Mouse (Mus musculus): ENCODE measurements at regions not wholly inside any gene's neighbourhood (a gene's known extent, or its start where the extent isn't known, plus 50 kb on each side); places are given as distances from the start of the nearest gene placed in this dataset.

GRCm38 (mm10) chr14:80789131-80789530, 805.2 kb downstream of the Olfm4 start:
- DNase-seq (ENCODE audit: low spot score), result no peak

- no peak for DNase-seq (ENCODE audit: low spot score)
Measured at GRCm38 (mm10) chr14:80799370-80799959, 815.6 kb downstream of the Olfm4 start.

DNA sequence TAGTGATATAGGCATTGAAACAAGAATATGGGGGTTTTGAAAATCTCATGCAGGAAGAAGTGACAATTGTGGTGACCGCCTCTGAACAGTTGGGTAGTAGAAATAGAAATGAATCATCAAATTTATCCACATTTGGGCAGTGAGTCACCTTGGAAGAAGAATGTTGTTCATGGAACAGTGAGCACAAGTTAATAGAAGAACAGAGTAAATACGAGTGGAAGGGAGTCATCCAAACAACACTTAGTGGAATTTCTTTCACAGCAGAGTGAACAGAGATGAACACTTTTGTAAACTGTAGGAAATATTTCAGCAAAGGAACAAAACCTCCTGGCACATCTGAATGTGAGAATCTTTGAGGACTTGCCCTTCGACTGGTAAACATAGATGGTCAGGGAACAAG, 846.6 kb downstream of the Olfm4 start:
- DNase-seq (ENCODE audit: low spot score), result no peak

- DNase-seq (ENCODE audit: low spot score), result no peak
Measured at GRCm38 (mm10) chr14:80844550-80844949, 860.7 kb downstream of the Olfm4 start.

- peak; percentile 50 for DNase-seq (ENCODE audit: low spot score)
Measured at GRCm38 (mm10) chr14:80845576-80846269, 861.8 kb downstream of the Olfm4 start.

DNA sequence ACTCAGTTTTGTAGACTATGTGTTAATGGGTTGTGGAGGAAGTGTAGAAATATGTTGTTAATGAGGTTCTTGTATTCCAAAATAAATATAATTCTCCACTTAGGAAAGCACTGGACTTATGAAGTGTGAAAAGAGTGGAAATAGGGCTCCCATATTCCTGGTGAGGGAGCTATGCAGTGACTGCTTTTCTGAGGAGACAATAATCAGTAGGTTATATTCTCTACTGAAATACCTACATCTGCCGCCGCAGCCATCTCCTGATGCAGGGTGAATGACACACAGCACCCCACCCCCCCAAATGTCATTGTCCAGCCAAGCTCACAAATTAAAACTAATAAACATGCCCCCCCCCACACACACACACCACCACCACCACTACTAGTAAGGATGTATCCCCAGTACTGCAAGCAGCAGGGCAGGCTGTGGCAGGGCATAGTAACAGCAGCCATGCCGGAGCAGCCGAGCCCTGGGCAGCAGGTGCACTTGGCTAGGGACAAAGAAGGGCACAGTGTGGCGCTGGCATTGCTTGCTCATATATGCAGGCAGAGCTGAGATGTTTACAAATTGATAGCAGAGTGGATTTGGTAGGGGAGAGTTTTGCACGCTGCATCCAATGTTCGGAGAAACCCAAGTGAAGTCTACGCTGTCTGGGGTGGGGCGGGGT, 862.7 kb downstream of the Olfm4 start:
- no peak for DNase-seq (ENCODE audit: low spot score)
